Mouse (Mus musculus) megakaryocyte-erythroid progenitor cell, adult 5-6 weeks (primary cell): ENCODE data around the gene A630001G21Rik. TPM values are rescaled to one million over a fixed set of nuclear protein-coding genes. Genes with fewer than 3 reads are reported as not detected.

Experiments used
- ATAC-seq: replicated peaks from 2 replicates; pipeline ENCODE4 v1.8.0; 2016; ENCODE audit warnings: mild to moderate bottlenecking, inconsistent platforms; ENCODE audit not compliant: severe bottlenecking, poor library complexity, low FRiP score, low TSS enrichment
- total RNA-seq, 2 experiments: library from RNA; stranded (forward) in 1 of 2; stranded (reverse) in 1 of 2; fragments of 200-1000, 215-1000 nt in 1 of 2; fragments of >200 nt in 1 of 2; fragmentation: Nextera tagmentation in 1 of 2; gene quantifications; 2 replicates each; pipeline ENCODE4 v1.2.3; 2014 to 2017

A630001G21Rik gene
- total RNA-seq, 2 experiments from 2014 or later = 23.5 to 49.8 TPM

- ATAC-seq = no peak
These were observed 86.2 kb downstream of the A630001G21Rik start for GRCm38 (mm10) chr1:85692281-85692680.

GRCm38 (mm10) chr1:85690544-85690943 lies 87.9 kb downstream of the A630001G21Rik start:
- ATAC-seq = no peak

- no peak for ATAC-seq
These were observed 91.1 kb downstream of the A630001G21Rik start for GRCm38 (mm10) chr1:85687346-85687745.

DNA sequence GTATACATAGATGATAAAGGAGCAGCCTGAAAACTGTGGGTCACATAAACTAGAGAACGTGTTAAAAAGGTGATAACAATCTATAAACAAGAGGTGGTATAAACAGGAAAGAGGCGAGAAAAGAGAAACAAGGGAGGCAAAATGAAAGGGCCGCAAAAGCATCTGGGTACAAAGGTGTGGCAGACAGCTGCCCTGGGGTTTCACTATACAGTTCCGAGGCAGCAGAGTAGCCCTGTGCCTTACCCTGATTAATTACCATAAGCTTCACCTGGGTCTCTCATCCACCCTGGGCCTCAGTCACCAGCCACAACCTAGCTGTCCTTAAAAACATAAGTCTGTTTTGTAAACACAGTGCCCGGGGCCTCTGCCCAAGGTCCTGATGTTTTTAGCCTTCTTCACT lies 91.8 kb downstream of the A630001G21Rik start:
- ATAC-seq = no peak

DNA sequence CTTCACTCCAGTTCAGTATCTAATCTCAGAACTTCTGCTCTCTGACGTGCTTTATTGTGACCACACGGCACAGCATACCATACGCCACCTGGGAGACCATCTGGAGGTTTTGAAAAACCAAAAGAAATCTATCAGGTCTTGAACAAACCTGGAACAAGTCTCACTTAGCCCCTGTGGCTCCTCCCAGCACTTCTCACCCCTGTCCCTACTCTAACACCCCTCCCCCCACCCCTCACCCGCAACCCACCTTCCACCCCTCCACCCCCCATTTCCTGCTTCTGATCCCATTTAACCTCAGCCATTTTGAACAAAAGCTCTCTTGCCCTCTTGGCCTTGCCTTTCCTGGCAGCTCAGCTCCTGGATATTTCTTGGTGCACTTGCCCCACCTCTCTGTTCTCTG lies 98.2 kb downstream of the A630001G21Rik start:
- ATAC-seq = no peak

Other genes with a start within 250 kb of the A630001G21Rik start
- not detected in 2 replicates for gene G530012D18Rik, start 203.0 kb downstream of the A630001G21Rik start, total RNA-seq (2014; fragmentation: Nextera tagmentation)
- not detected in 2 replicates for gene G530012D18Rik, start 203.0 kb downstream of the A630001G21Rik start, total RNA-seq (2017)
- gene Sp110, start 179.8 kb downstream of the A630001G21Rik start, total RNA-seq (2014; fragmentation: Nextera tagmentation) = 47.6 and 50.5 TPM in 2 replicates
- 43.7 and 67.0 TPM in 2 replicates for gene Sp110, start 179.8 kb downstream of the A630001G21Rik start, total RNA-seq (2017)
- 27.1 and 28.0 TPM in 2 replicates for gene Sp140, start 178.3 kb downstream of the A630001G21Rik start, total RNA-seq (2014; fragmentation: Nextera tagmentation)
- 28.0 and 38.9 TPM in 2 replicates for gene Sp140, start 178.3 kb downstream of the A630001G21Rik start, total RNA-seq (2017)
- 45.0 and 60.9 TPM in 2 replicates for gene Sp100, start 128.7 kb downstream of the A630001G21Rik start, total RNA-seq (2014; fragmentation: Nextera tagmentation)
- gene Sp100, start 128.7 kb downstream of the A630001G21Rik start, total RNA-seq (2017) = 35.0 and 48.3 TPM in 2 replicates
- gene Cab39, start 14.8 kb upstream of the A630001G21Rik start, total RNA-seq (2014; fragmentation: Nextera tagmentation) = 53.9 and 68.0 TPM in 2 replicates
- gene Cab39, start 14.8 kb upstream of the A630001G21Rik start, total RNA-seq (2017) = 113 and 117 TPM in 2 replicates
- gene Itm2c, start 115.6 kb upstream of the A630001G21Rik start, total RNA-seq (2014; fragmentation: Nextera tagmentation) = 10.8 and 12.3 TPM in 2 replicates
- 17.6 and 23.6 TPM in 2 replicates for gene Itm2c, start 115.6 kb upstream of the A630001G21Rik start, total RNA-seq (2017)
- not detected in 2 replicates for gene 4933407L21Rik, start 149.8 kb upstream of the A630001G21Rik start, total RNA-seq (2014; fragmentation: Nextera tagmentation)
- gene 4933407L21Rik, start 149.8 kb upstream of the A630001G21Rik start, total RNA-seq (2017) = not detected in 2 replicates
- 0.72 TPM in 1 of 2 replicates, not detected in the other for gene Gpr55, start 182.4 kb upstream of the A630001G21Rik start, total RNA-seq (2014; fragmentation: Nextera tagmentation)
- not detected in 2 replicates for gene Gpr55, start 182.4 kb upstream of the A630001G21Rik start, total RNA-seq (2017)
- not detected in 2 replicates for gene Spata3, start 238.2 kb upstream of the A630001G21Rik start, total RNA-seq (2014; fragmentation: Nextera tagmentation)
- gene Spata3, start 238.2 kb upstream of the A630001G21Rik start, total RNA-seq (2017) = not detected in 2 replicates